Comparison of ENCODE assay signal across 17 mouse cellular contexts in genomic region chr5:120172729-120173101, GRCm38 (mm10). TPM values are rescaled to one million over a fixed set of nuclear protein-coding genes. Genes with fewer than 3 reads are reported as not detected.
DNase-seq lines count a peak whose midpoint lies in the region; ATAC-seq and TF ChIP-seq lines count a peak whose summit lies in the region.
"Had no signal": no experiment of that assay in that cellular context is flagged by ENCODE, and none has a peak within 500 bp of the region (broad histone marks: within the 10 kb centered on the region; RNA-seq: fewer than 3 reads in every experiment).

No protein-coding gene starts in this region.

- no peaks in the 10 kb centered on the region for H3K9me3 ChIP-seq in hindbrain, embryonic 14.5 days (ENCODE audit: control insufficient read depth, low read length)
- H3K9me3 ChIP-seq in hindbrain, embryonic 10.5 days, result no peaks in the 10 kb centered on the region
- no peaks in the 10 kb centered on the region for H3K9me3 ChIP-seq in intestine, postnatal 0 days (ENCODE audit: control insufficient read depth)
- no peaks in the 10 kb centered on the region for H3K9me3 ChIP-seq in liver, embryonic 12.5 days (replicated peaks)
- H3K9me3 ChIP-seq in midbrain, embryonic 16.5 days (replicated peaks; ENCODE audit: control insufficient read depth, low read length, poor library complexity, severe bottlenecking), result no peaks in the 10 kb centered on the region
- H3K9me3 ChIP-seq: embryonic facial prominence, embryonic 12.5 days; heart, embryonic 10.5 days had no signal

- no peak overlapping the region for H3K4me2 ChIP-seq in hindbrain, embryonic 14.5 days (replicated peaks)
- H3K4me2 ChIP-seq in intestine, postnatal 0 days (replicated peaks; ENCODE audit: low read depth), result peak overlapping the region; percentile 13; the same call in 1 of the 2 replicates
- peak overlapping the region; percentile 26; the same call in 1 of the 2 replicates for H3K4me2 ChIP-seq in liver, embryonic 12.5 days
- H3K4me2 ChIP-seq in midbrain, embryonic 16.5 days (ENCODE audit: low read length), result no peak overlapping the region
- H3K4me2 ChIP-seq: embryonic facial prominence, embryonic 12.5 days had no signal

- H3K9ac ChIP-seq in hindbrain, embryonic 14.5 days, result 0 out of 2 replicates have a peak overlapping the region, but pooled peaks have one; percentile 14
- H3K9ac ChIP-seq in intestine, postnatal 0 days (ENCODE audit: low read depth, low read length), result no peak overlapping the region
- 0 out of 2 replicates have a peak overlapping the region, but pooled peaks have one; percentile 36 for H3K9ac ChIP-seq in liver, embryonic 12.5 days
- H3K9ac ChIP-seq in midbrain, embryonic 16.5 days (ENCODE audit: low read depth, low read length), result no peak overlapping the region
- H3K9ac ChIP-seq: embryonic facial prominence, embryonic 12.5 days had no signal

- no peak for TF ChIP-seq POLR2A in lung, adult 2 months (IDR thresholded peaks at IDR 0.05; ENCODE audit: borderline replicate concordance, extremely low read depth, low read depth, low read length)

- peaks cover 25% of the 10 kb centered on the region for H3K4me1 ChIP-seq in hindbrain, embryonic 14.5 days (replicated peaks; ENCODE audit: control insufficient read depth, insufficient read depth, low read length)
- peaks cover 28% of the 10 kb centered on the region for H3K4me1 ChIP-seq in hindbrain, embryonic 10.5 days (replicated peaks)
- H3K4me1 ChIP-seq in intestine, postnatal 0 days (replicated peaks; ENCODE audit: control insufficient read depth, insufficient read depth, low read length), result no peaks in the 10 kb centered on the region
- H3K4me1 ChIP-seq in liver, embryonic 12.5 days, result peaks cover 26% of the 10 kb centered on the region
- peaks cover 19% of the 10 kb centered on the region for H3K4me1 ChIP-seq in midbrain, embryonic 16.5 days (ENCODE audit: control insufficient read depth, insufficient read depth, low read length)
- H3K4me1 ChIP-seq in lung, adult 2 months (ENCODE audit: control insufficient read depth, insufficient read depth, low read length), result no peaks in the 10 kb centered on the region

- H3K4me3 ChIP-seq in hindbrain, embryonic 14.5 days (replicated peaks; ENCODE audit: low read length), result no peak overlapping the region
- no peak overlapping the region for H3K4me3 ChIP-seq in hindbrain, embryonic 10.5 days
- H3K4me3 ChIP-seq in intestine, postnatal 0 days (ENCODE audit: low read depth, low read length), result no peak overlapping the region
- no peak overlapping the region for H3K4me3 ChIP-seq in liver, embryonic 12.5 days
- H3K4me3 ChIP-seq in midbrain, embryonic 16.5 days (ENCODE audit: low read depth, low read length), result no peak overlapping the region
- H3K4me3 ChIP-seq in lung, adult 2 months (replicated peaks; ENCODE audit: extremely low read depth, low read depth, low read length), result no peak overlapping the region
- H3K4me3 ChIP-seq: embryonic facial prominence, embryonic 12.5 days; heart, embryonic 10.5 days; layer of hippocampus, adult 2 months; left cerebral cortex, adult 2 months had no signal

- no peaks in the 10 kb centered on the region for H3K36me3 ChIP-seq in hindbrain, embryonic 14.5 days (replicated peaks; ENCODE audit: control insufficient read depth, insufficient read depth)
- H3K36me3 ChIP-seq in hindbrain, embryonic 10.5 days, result peaks cover 21% of the 10 kb centered on the region
- H3K36me3 ChIP-seq in intestine, postnatal 0 days (ENCODE audit: control insufficient read depth, insufficient read depth), result peaks cover 15% of the 10 kb centered on the region
- peaks cover 32% of the 10 kb centered on the region for H3K36me3 ChIP-seq in liver, embryonic 12.5 days
- H3K36me3 ChIP-seq in midbrain, embryonic 16.5 days (ENCODE audit: control insufficient read depth, insufficient read depth, low read length), result no peaks in the 10 kb centered on the region

- WGBS in hindbrain, embryonic 14.5 days, result 74% methylated on average over 8 of the region's 8 CpGs
- WGBS in hindbrain, embryonic 10.5 days, result 74% methylated on average over 8 of the region's 8 CpGs
- 44% methylated on average over 8 of the region's 8 CpGs for WGBS in intestine, postnatal 0 days
- 38% methylated on average over 8 of the region's 8 CpGs for WGBS in liver, embryonic 12.5 days (ENCODE audit: insufficient replicate concordance)
- 65% methylated on average over 8 of the region's 8 CpGs for WGBS in midbrain, embryonic 16.5 days
- WGBS in lung, adult 2 months, result 70% methylated on average over 8 of the region's 8 CpGs

- DNase-seq in hindbrain, embryonic 14.5 days (ENCODE audit: low spot score), result no peak
- DNase-seq in hindbrain, embryonic 10.5 days (ENCODE audit: low spot score), result no peak
- no peak for DNase-seq in lung, adult 2 months
- DNase-seq in ovary, postnatal 36 days (ENCODE audit: low spot score), result no peak
- DNase-seq: adrenal gland, postnatal 36 days; cerebellum, adult 8-10 months; gastrocnemius, postnatal 36 days; heart, postnatal 10 days; thymus, adult 2 months had no signal

- ATAC-seq in hindbrain, embryonic 14.5 days (ENCODE audit: low FRiP score), result no peak
- peak; percentile 57 for ATAC-seq in intestine, postnatal 0 days
- peak; percentile 55 for ATAC-seq in liver, embryonic 12.5 days
- no peak for ATAC-seq in midbrain, embryonic 16.5 days

- H3K27me3 ChIP-seq in hindbrain, embryonic 14.5 days (ENCODE audit: control insufficient read depth, insufficient read depth, low read length), result no peaks in the 10 kb centered on the region
- H3K27me3 ChIP-seq in hindbrain, embryonic 10.5 days (ENCODE audit: insufficient read depth, poor library complexity, severe bottlenecking), result 0 out of 2 replicates have a peak, but pooled peaks cover 16% of the 10 kb centered on the region
- no peaks in the 10 kb centered on the region for H3K27me3 ChIP-seq in intestine, postnatal 0 days (replicated peaks; ENCODE audit: control insufficient read depth, insufficient read depth, low read length)
- H3K27me3 ChIP-seq in liver, embryonic 12.5 days (replicated peaks), result no peaks in the 10 kb centered on the region
- no peaks in the 10 kb centered on the region for H3K27me3 ChIP-seq in midbrain, embryonic 16.5 days (ENCODE audit: control insufficient read depth, insufficient read depth, low read depth, low read length)
- H3K27me3 ChIP-seq: embryonic facial prominence, embryonic 12.5 days had no signal

- H3K27ac ChIP-seq in hindbrain, embryonic 14.5 days, result peak overlapping the region; percentile 48; the same call in 1 of the 2 replicates
- H3K27ac ChIP-seq in hindbrain, embryonic 10.5 days, result no peak overlapping the region
- no peak overlapping the region for H3K27ac ChIP-seq in intestine, postnatal 0 days (ENCODE audit: low read depth, low read length)
- no peak overlapping the region for H3K27ac ChIP-seq in liver, embryonic 12.5 days
- 0 out of 2 replicates have a peak overlapping the region, but pooled peaks have one; percentile 8 for H3K27ac ChIP-seq in midbrain, embryonic 16.5 days (ENCODE audit: low read length)
- H3K27ac ChIP-seq: embryonic facial prominence, embryonic 12.5 days; heart, embryonic 10.5 days; kidney, postnatal 0 days; layer of hippocampus, adult 2 months; left cerebral cortex, adult 2 months had no signal

- no peak for TF ChIP-seq CTCF in intestine, postnatal 0 days (IDR thresholded peaks at IDR 0.05; ENCODE audit: low read depth)
- TF ChIP-seq CTCF in lung, adult 2 months (IDR thresholded peaks at IDR 0.05; ENCODE audit: insufficient read depth, low read length), result no peak

RNA-seq across cellular contexts. Expression of gene Rbm19, which starts 56.5 kb away (rescaled TPM):
- polyA plus RNA-seq in hindbrain, embryonic 14.5 days (2014; fragmentation: Nextera tagmentation; extraction: Ambion mirVana), result 17.5 and 20.2 TPM in 2 replicates
- polyA plus RNA-seq in hindbrain, embryonic 10.5 days (2016; fragmentation: Nextera tagmentation; extraction: Ambion mirVana), result 27.6 and 31.9 TPM in 2 replicates
- 12.0 and 14.9 TPM in 2 replicates for polyA plus RNA-seq in intestine, postnatal 0 days (2015; fragmentation: Nextera tagmentation; extraction: Ambion mirVana)
- polyA plus RNA-seq in liver, embryonic 12.5 days (2016; fragmentation: Nextera tagmentation; extraction: Ambion mirVana), result 24.4 and 30.2 TPM in 2 replicates
- polyA plus RNA-seq in midbrain, embryonic 16.5 days (2015; fragmentation: Nextera tagmentation; extraction: Ambion mirVana), result 18.7 and 19.3 TPM in 2 replicates
- 10.0 and 10.3 TPM in 2 replicates for polyA plus RNA-seq in lung, adult 2 months (2012; rRNA removed)

Comparison
In these comparisons a context has a peak if more than half of its experiments do, and no peak if none do; other contexts are left out.
1. H3K27ac ChIP-seq: peak in hindbrain, embryonic 14.5 days (single experiment) and midbrain, embryonic 16.5 days (single experiment); none in hindbrain, embryonic 10.5 days (single experiment), intestine, postnatal 0 days (single experiment) and liver, embryonic 12.5 days (single experiment).
2. ATAC-seq: peak in intestine, postnatal 0 days (single experiment) and liver, embryonic 12.5 days (single experiment); none in hindbrain, embryonic 14.5 days (single experiment) and midbrain, embryonic 16.5 days (single experiment).
3. H3K4me2 ChIP-seq: peak in intestine, postnatal 0 days (single experiment) and liver, embryonic 12.5 days (single experiment); none in hindbrain, embryonic 14.5 days (single experiment) and midbrain, embryonic 16.5 days (single experiment).
4. H3K9ac ChIP-seq: peak in hindbrain, embryonic 14.5 days (single experiment) and liver, embryonic 12.5 days (single experiment); none in intestine, postnatal 0 days (single experiment) and midbrain, embryonic 16.5 days (single experiment).